Mouse (Mus musculus) neural tube, embryonic 11.5 days (tissue): ENCODE data around the gene Unc93b1. TPM values are rescaled to one million over a fixed set of nuclear protein-coding genes. Genes with fewer than 3 reads are reported as not detected.
"Not testable (repeated sequence)": the region's sequence is repeated elsewhere in the genome, so short reads cannot be mapped to it uniquely, and the experiment has no call there.

Source experiments
- ATAC-seq: fragments of 200-750 bp; cut with Nextera tagmentation; 2 replicates; pipeline ENCODE4 v1.8.0; 2017; ENCODE audit warnings: moderate number of reproducible peaks, mild to moderate bottlenecking, moderate TSS enrichment, moderate library complexity; ENCODE audit not compliant: insufficient read depth, low FRiP score, low TSS enrichment
- DNase-seq: peaks from one replicate; pipeline ENCODE4 v3.0.0-alpha.2; 2015; ENCODE audit warnings: low spot score
- H3K27ac ChIP-seq: fragments of 300-500 bp; sonication (generic); 2 replicates; pipeline ENCODE4 v1.5.1; 2014; ENCODE audit warnings: low read depth, mild to moderate bottlenecking, low read length
- H3K27me3 ChIP-seq: fragments of 300-500 bp; sonication (generic); 2 replicates; pipeline ENCODE4 v1.6.1; 2014; ENCODE audit warnings: mild to moderate bottlenecking, low read length, mixed read lengths; ENCODE audit not compliant: control insufficient read depth, insufficient read depth
- H3K36me3 ChIP-seq: fragments of 300-500 bp; sonication (generic); 2 replicates; pipeline ENCODE4 v1.6.1; 2014; ENCODE audit warnings: mild to moderate bottlenecking, low read length, moderate library complexity, mixed read lengths; ENCODE audit not compliant: control insufficient read depth, insufficient read depth
- H3K4me1 ChIP-seq: fragments of 300-500 bp; sonication (generic); 2 replicates; pipeline ENCODE4 v1.6.1; 2014; ENCODE audit warnings: low read length, mixed read lengths; ENCODE audit not compliant: control insufficient read depth, insufficient read depth
- H3K4me2 ChIP-seq: fragments of 300-500 bp; sonication (generic); 2 replicates; pipeline ENCODE4 v1.6.1; 2014; ENCODE audit warnings: low read depth, mild to moderate bottlenecking, moderate library complexity
- H3K4me3 ChIP-seq: fragments of 300-500 bp; sonication (generic); 2 replicates; pipeline ENCODE4 v1.5.1; 2014; ENCODE audit warnings: low read depth, low read length
- H3K9ac ChIP-seq: fragments of 300-500 bp; sonication (generic); 2 replicates; pipeline ENCODE4 v1.6.1; 2014; ENCODE audit warnings: mild to moderate bottlenecking, low read length
- H3K9me3 ChIP-seq: fragments of 300-500 bp; sonication (generic); 2 replicates; pipeline ENCODE4 v1.6.1; 2016; ENCODE audit warnings: low read length; ENCODE audit not compliant: control insufficient read depth
- WGBS: fragments of 180-500 bp; shearing (Covaris S2); extraction: QIAGEN DNeasy Blood & Tissue Kit; methylation state at CpG from one replicate; pipeline ENCODE4 v1.1.7; 2014; 5-methylcytosine and 5-hydroxymethylcytosine counted together
- polyA plus RNA-seq: library from polyadenylated mRNA; unstranded; fragments of >200 nt; fragmentation: Nextera tagmentation; extraction: Ambion mirVana; gene quantifications from 2 replicates; pipeline ENCODE4 v1.2.1, GENCODE M21; 2014

The Unc93b1 gene
- polyA plus RNA-seq, 1 experiment from 2014 or later: 5.3 TPM

DNA sequence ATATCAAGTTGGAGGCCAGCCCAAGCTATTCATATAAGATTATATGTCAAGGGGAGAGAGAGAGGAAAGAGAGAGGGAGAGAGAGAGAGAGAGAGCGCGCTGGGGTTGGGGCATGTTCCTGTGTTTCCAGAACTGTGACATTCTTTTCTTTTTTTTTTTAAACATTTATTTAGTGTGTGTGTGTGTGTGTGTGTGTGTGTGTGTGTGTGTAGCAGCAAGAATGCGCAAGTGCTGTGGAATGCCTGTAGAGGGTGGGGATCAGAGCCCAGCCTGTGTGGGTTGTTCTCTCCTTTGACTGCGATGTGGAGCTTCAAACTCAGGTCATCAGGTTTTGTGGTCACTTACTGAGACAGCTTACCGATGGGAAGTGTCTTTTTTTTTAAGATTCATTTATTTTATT is 25.2 kb downstream of the Unc93b1 start:
- Histone ChIP-seq H3K4me3 (no peak overlapping the region), H3K9me3 (no peaks in the 10 kb centered on the region), H3K4me2 (no peak overlapping the region), H3K27me3 (no peaks in the 10 kb centered on the region), H3K36me3 (no peaks in the 10 kb centered on the region), H3K9ac (no peak overlapping the region), H3K27ac (no peak overlapping the region), H3K4me1 (no peaks in the 10 kb centered on the region)
- WGBS: 94% methylated on average over 5 of the region's 5 CpGs
- no peak for ATAC-seq
- no peak for DNase-seq

DNA sequence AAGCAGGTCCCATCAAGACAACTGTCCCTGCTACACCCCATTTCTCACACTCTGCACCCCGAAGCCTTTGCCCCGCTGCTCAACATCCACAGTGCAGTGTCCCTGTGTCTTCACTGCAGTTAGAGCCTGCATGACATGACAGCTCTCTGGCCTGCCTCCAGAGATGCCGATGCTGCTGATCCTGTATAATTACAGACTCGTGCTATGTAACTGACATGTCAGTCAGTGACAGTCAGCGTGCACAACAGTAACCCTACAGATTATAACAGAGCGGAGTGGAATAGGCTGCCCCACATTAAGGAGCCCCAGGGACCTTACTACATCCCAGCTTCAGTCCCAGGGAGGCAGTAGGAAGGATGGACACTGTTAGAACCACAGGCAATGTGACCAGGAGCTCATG is 26.8 kb downstream of the Unc93b1 start:
- H3K4me3 ChIP-seq, DNase-seq, H3K36me3 ChIP-seq, ATAC-seq, H3K27ac ChIP-seq, H3K9me3 ChIP-seq, H3K4me2 ChIP-seq, H3K27me3 ChIP-seq, H3K9ac ChIP-seq, H3K4me1 ChIP-seq: not testable (repeated sequence)
- 88% methylated on average over 6 of the region's 6 CpGs for WGBS

DNA sequence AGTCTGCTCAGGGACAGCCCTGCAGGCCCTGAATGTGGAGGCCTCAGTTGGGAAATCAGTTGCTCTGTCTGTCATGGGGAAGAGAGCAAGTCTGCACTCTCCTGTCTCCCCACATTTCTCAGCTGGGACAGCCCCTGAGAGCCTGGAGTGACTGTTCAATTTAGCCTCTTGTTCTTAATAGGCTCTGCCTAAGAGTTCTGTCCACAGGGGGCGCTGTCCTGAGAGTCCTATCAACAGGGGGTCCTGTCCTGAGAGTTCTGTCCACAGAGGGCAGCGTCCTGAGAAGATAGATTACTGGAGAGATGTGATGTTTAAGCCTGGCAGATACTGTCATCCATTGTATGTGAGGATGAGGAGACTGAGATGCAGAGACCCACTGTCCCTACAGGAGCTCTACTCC is 27.5 kb downstream of the Unc93b1 start:
- Histone ChIP-seq H3K27me3 (no peaks in the 10 kb centered on the region), H3K9me3 (no peaks in the 10 kb centered on the region), H3K4me1 (no peaks in the 10 kb centered on the region), H3K4me3 (no peak overlapping the region), H3K27ac (no peak overlapping the region), H3K9ac (no peak overlapping the region), H3K4me2 (no peak overlapping the region), H3K36me3 (no peaks in the 10 kb centered on the region)
- no peak for ATAC-seq
- DNase-seq: no peak
- WGBS: 14% methylated on average over 2 of the region's 2 CpGs

DNA sequence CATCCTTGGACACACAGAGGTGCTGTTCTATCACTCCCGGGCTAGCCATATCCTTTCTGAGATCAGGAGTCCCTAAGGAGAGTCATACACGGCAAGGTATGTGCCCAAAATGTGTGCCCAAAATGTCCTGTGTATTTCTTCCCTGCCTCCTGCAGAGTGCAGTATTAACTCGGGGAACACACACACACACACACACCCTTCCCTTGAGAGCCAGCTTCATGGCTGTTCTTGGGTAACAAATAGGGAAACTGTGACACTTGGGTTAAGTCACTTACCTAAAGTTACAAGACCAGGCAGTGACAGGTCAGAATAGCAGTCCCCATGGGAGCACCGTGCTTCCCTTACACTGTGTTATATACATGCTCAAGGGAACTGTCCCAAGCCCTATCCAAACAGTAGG is 29.0 kb downstream of the Unc93b1 start:
- no peak for ATAC-seq

DNA sequence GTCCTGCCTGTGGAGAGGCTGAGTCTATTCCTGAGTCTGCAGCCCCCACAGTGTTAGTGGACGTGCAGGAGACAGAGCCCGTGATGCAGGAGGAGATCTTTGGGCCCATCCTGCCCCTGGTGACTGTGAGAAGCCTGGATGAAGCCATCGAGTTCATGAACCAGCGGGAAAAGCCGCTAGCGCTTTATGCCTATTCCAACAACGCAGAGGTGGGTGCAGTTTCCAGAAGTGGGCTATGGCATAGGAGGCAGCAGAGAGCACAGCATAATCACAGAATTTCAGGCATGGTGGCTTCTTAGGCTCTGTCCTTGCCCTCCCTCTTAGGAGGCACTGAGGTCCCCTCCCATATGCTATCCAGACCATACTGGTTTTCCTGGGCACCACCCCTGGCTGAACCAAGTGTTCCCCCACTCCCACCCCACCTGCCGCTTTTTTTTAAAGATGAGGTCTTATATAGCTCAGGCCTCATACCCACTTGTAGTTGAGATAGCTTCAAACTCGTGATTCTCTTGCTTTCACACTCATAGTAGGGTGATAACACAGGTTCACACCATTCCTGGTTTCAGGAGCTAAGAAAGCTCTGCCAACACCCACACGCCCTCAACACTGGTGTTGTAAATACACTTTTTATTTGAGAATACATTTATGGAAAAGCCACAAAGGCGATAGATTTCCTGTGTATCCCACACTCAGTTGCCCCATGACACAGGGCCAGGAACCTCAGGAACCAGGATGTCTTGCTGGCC is 31.5 kb downstream of the Unc93b1 start:
- no peaks in the 10 kb centered on the region for H3K9me3 ChIP-seq
- no peak overlapping the region for H3K9ac ChIP-seq
- H3K4me3 ChIP-seq: no peak overlapping the region
- 70% methylated on average over 11 of the region's 11 CpGs for WGBS
- ATAC-seq (no peak), DNase-seq (no peak)
- H3K27ac ChIP-seq: no peak overlapping the region
- no peaks in the 10 kb centered on the region for H3K4me1 ChIP-seq
- H3K4me2 ChIP-seq: no peak overlapping the region
- H3K36me3 ChIP-seq: no peaks in the 10 kb centered on the region
- no peaks in the 10 kb centered on the region for H3K27me3 ChIP-seq

More for the DNA sequence above, 29.0 kb downstream of the Unc93b1 start:
- no peaks in the 10 kb centered on the region for H3K36me3 ChIP-seq
- no peak overlapping the region for H3K4me2 ChIP-seq
- H3K27ac ChIP-seq: no peak overlapping the region
- no peaks in the 10 kb centered on the region for H3K27me3 ChIP-seq
- H3K4me3 ChIP-seq: no peak overlapping the region
- WGBS: 77% methylated on average over 4 of the region's 4 CpGs
- H3K4me1 ChIP-seq: no peaks in the 10 kb centered on the region
- H3K9me3 ChIP-seq: no peaks in the 10 kb centered on the region
- no peak for DNase-seq
- H3K9ac ChIP-seq: no peak overlapping the region

DNA sequence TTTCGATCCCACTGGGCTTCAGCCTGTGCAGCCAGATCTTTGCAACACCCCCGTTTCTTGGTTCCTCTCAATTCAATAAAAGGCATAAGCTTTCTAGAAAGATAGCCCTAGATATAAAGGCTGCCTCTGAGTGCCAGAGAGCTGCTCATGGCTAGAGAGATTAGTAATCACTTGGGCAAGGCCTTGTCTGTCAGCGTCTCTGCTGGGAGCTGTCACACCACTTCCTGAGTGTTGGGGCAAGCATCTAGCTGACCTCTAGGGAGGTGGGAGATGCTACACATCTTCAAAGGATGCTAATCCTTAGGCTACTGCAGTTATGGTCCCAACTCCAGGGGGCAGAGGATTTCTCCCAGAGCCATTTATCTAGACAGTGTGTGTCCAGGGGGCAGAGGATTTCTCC is 32.3 kb downstream of the Unc93b1 start:
- H3K27ac ChIP-seq: no peak overlapping the region
- no peaks in the 10 kb centered on the region for H3K27me3 ChIP-seq
- H3K4me2 ChIP-seq: no peak overlapping the region
- DNase-seq: no peak
- no peaks in the 10 kb centered on the region for H3K36me3 ChIP-seq
- H3K4me1 ChIP-seq: no peaks in the 10 kb centered on the region
- ATAC-seq: no peak
- no peak overlapping the region for H3K4me3 ChIP-seq
- H3K9ac ChIP-seq: no peak overlapping the region
- 69% methylated on average over 3 of the region's 3 CpGs for WGBS
- no peaks in the 10 kb centered on the region for H3K9me3 ChIP-seq

DNA sequence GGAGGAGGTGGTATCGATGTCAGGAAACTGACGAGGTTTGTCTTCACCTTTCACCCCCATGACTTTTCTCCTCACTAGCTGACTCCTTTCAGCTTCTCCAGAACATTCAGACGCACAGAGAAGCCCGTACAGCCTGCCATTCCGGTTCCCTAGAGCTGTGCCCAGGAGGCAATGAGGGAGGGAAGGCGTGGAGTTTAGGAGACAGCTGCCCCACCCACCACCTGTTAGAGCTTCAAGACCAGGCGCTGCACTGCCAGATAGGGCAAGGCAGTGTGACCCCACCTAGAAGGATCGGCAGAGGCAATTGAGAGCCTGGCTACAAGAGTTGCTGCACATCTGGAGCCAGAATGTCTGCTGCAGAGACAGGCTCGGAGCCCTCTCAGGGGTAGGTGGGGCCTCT is 37.2 kb downstream of the Unc93b1 start, which contains the start of gene Aldh3b2:
TSS of gene Aldh3b2 (plus strand) at position 100 of the 400 bp plus-strand sequence.
- no peak within 1 kb of the TSS for H3K4me3 ChIP-seq
- no peak within 1 kb of the TSS for H3K4me2 ChIP-seq
- no peaks in the 10 kb centered on the region for H3K36me3 ChIP-seq
- 46% methylated on average over 9 of the region's 9 CpGs for WGBS
- ATAC-seq: no peak
- no peak within 1 kb of the TSS for H3K9ac ChIP-seq
- H3K27ac ChIP-seq: no peak within 1 kb of the TSS
- DNase-seq: no peak
- no peaks in the 10 kb centered on the region for H3K4me1 ChIP-seq
- H3K9me3 ChIP-seq: no peaks in the 10 kb centered on the region
- H3K27me3 ChIP-seq: no peaks in the 10 kb centered on the region

DNA sequence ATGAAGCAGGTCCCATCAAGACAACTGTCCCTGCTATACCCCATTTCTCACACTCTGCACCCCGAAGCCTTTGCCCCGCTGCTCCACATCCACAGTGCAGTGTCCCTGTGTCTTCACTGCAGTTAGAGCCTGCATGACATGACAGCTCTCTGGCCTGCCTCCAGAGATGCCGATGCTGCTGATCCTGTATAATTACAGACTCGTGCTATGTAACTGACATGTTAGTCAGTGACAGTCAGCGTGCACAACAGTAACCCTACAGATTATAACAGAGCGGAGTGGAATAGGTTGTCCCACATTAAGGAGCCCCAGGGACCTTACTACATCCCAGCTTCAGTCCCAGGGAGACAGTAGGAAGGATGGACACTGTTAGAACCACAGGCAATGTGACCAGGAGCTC is 39.6 kb downstream of the Unc93b1 start:
- DNase-seq, H3K9me3 ChIP-seq, ATAC-seq, H3K36me3 ChIP-seq, H3K27ac ChIP-seq, H3K9ac ChIP-seq, H3K4me1 ChIP-seq, H3K4me3 ChIP-seq, H3K4me2 ChIP-seq, H3K27me3 ChIP-seq: not testable (repeated sequence)
- WGBS: 92% methylated on average over 6 of the region's 6 CpGs

DNA sequence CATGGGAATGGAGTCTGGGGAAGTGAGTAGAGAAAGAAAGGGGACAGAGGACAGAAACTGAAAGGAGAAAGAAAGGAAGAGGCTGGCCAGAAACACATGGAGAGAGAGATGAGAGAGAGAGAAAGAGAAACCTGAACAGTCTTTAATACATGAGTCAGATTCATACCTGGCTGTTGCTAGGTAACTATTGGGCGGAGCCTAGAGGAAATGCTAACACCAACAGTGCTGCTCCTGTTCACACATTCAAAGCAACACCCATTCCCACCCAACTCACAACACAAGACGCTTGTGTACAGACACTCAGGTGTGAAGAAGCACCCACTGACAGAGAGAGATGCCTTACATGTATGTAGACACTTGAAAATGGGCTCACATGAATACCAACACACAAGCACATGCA is 40.9 kb downstream of the Unc93b1 start:
- Histone ChIP-seq H3K27me3 (no peaks in the 10 kb centered on the region), H3K27ac (no peak overlapping the region), H3K9me3 (no peaks in the 10 kb centered on the region), H3K9ac (no peak overlapping the region), H3K4me3 (no peak overlapping the region), H3K36me3 (no peaks in the 10 kb centered on the region), H3K4me2 (no peak overlapping the region), H3K4me1 (no peaks in the 10 kb centered on the region)
- ATAC-seq: no peak
- DNase-seq: no peak
- WGBS: 72% methylated on average over 2 of the region's 2 CpGs
